Mouse (Mus musculus): ENCODE measurements around the gene Spo11. TPM values are rescaled to one million over a fixed set of nuclear protein-coding genes. Genes with fewer than 3 reads are reported as not detected.

The Spo11 gene
- polyA plus RNA-seq, 1 experiment, result not detected

- H3K27ac ChIP-seq (ENCODE audit: insufficient read depth, low read depth, low read length), result no peak overlapping the region
- TF ChIP-seq POLR2A (IDR thresholded peaks at IDR 0.05; ENCODE audit: insufficient read depth, low read depth, low read length) (no peak), CTCF (IDR thresholded peaks at IDR 0.05; ENCODE audit: insufficient read depth, low read depth, low read length) (no peak)
- H3K4me1 ChIP-seq (ENCODE audit: control insufficient read depth, insufficient read depth, low read length), result peaks cover 9% of the 10 kb centered on the region; the same call in 1 of the 2 replicates
- H3K4me3 ChIP-seq (ENCODE audit: insufficient read depth, low read depth, low read length), result no peak overlapping the region
- 86% methylated on average over 12 of the region's 12 CpGs for WGBS
Measured at GRCm38 (mm10) chr2:173030591-173031338, 53.3 kb downstream of the Spo11 start.

- no peaks in the 10 kb centered on the region for H3K4me1 ChIP-seq (ENCODE audit: control insufficient read depth, insufficient read depth, low read length)
- no peak overlapping the region for H3K4me3 ChIP-seq (ENCODE audit: insufficient read depth, low read depth, low read length)
- H3K27ac ChIP-seq (ENCODE audit: insufficient read depth, low read depth, low read length), result no peak overlapping the region
- TF ChIP-seq POLR2A (IDR thresholded peaks at IDR 0.05; ENCODE audit: insufficient read depth, low read depth, low read length), result no peak
- no peak for TF ChIP-seq CTCF (IDR thresholded peaks at IDR 0.05; ENCODE audit: insufficient read depth, low read depth, low read length)
- 98% methylated on average over 13 of the region's 13 CpGs for WGBS
Measured at GRCm38 (mm10) chr2:173033531-173033930, 56.0 kb downstream of the Spo11 start.

GRCm38 (mm10) chr2:173034998-173035397, 57.5 kb downstream of the Spo11 start:
- Histone ChIP-seq H3K4me3 (ENCODE audit: insufficient read depth, low read depth, low read length) (no peak overlapping the region), H3K27ac (ENCODE audit: insufficient read depth, low read depth, low read length) (no peak overlapping the region), H3K4me1 (ENCODE audit: control insufficient read depth, insufficient read depth, low read length) (no peaks in the 10 kb centered on the region)
- WGBS, result 80% methylated on average over 4 of the region's 4 CpGs
- no peak for TF ChIP-seq CTCF (IDR thresholded peaks at IDR 0.05; ENCODE audit: insufficient read depth, low read depth, low read length)

GRCm38 (mm10) chr2:173035653-173036052, 58.2 kb downstream of the Spo11 start:
- Histone ChIP-seq H3K4me1 (ENCODE audit: control insufficient read depth, insufficient read depth, low read length) (no peaks in the 10 kb centered on the region), H3K27ac (ENCODE audit: insufficient read depth, low read depth, low read length) (no peak overlapping the region), H3K4me3 (ENCODE audit: insufficient read depth, low read depth, low read length) (no peak overlapping the region)
- 98% methylated on average over 5 of the region's 5 CpGs for WGBS
- TF ChIP-seq POLR2A (IDR thresholded peaks at IDR 0.05; ENCODE audit: insufficient read depth, low read depth, low read length) (no peak), CTCF (IDR thresholded peaks at IDR 0.05; ENCODE audit: insufficient read depth, low read depth, low read length) (no peak)

GRCm38 (mm10) chr2:173036055-173036454, 58.6 kb downstream of the Spo11 start:
- Histone ChIP-seq H3K4me1 (ENCODE audit: control insufficient read depth, insufficient read depth, low read length) (no peaks in the 10 kb centered on the region), H3K4me3 (ENCODE audit: insufficient read depth, low read depth, low read length) (no peak overlapping the region), H3K27ac (ENCODE audit: insufficient read depth, low read depth, low read length) (no peak overlapping the region)
- TF ChIP-seq CTCF (IDR thresholded peaks at IDR 0.05; ENCODE audit: insufficient read depth, low read depth, low read length), result no peak
- TF ChIP-seq POLR2A (IDR thresholded peaks at IDR 0.05; ENCODE audit: insufficient read depth, low read depth, low read length), result no peak
- WGBS, result 94% methylated on average over 5 of the region's 5 CpGs

- TF ChIP-seq CTCF (IDR thresholded peaks at IDR 0.05; ENCODE audit: insufficient read depth, low read depth, low read length) (no peak), POLR2A (IDR thresholded peaks at IDR 0.05; ENCODE audit: insufficient read depth, low read depth, low read length) (no peak)
- Histone ChIP-seq H3K27ac (ENCODE audit: insufficient read depth, low read depth, low read length) (no peak overlapping the region), H3K4me1 (ENCODE audit: control insufficient read depth, insufficient read depth, low read length) (no peaks in the 10 kb centered on the region), H3K4me3 (ENCODE audit: insufficient read depth, low read depth, low read length) (no peak overlapping the region)
- 87% methylated on average over 4 of the region's 4 CpGs for WGBS
Measured at GRCm38 (mm10) chr2:173036611-173037010, 59.1 kb downstream of the Spo11 start.

GRCm38 (mm10) chr2:173037347-173037746, 59.8 kb downstream of the Spo11 start:
- H3K4me1 ChIP-seq (ENCODE audit: control insufficient read depth, insufficient read depth, low read length), result no peaks in the 10 kb centered on the region
- H3K4me3 ChIP-seq (ENCODE audit: insufficient read depth, low read depth, low read length), result no peak overlapping the region
- TF ChIP-seq POLR2A (IDR thresholded peaks at IDR 0.05; ENCODE audit: insufficient read depth, low read depth, low read length) (no peak), CTCF (IDR thresholded peaks at IDR 0.05; ENCODE audit: insufficient read depth, low read depth, low read length) (no peak)
- 88% methylated on average over 5 of the region's 5 CpGs for WGBS
- no peak overlapping the region for H3K27ac ChIP-seq (ENCODE audit: insufficient read depth, low read depth, low read length)

GRCm38 (mm10) chr2:173037827-173038607, 60.5 kb downstream of the Spo11 start:
- Histone ChIP-seq H3K27ac (ENCODE audit: insufficient read depth, low read depth, low read length) (no peak overlapping the region), H3K4me1 (ENCODE audit: control insufficient read depth, insufficient read depth, low read length) (no peaks in the 10 kb centered on the region), H3K4me3 (ENCODE audit: insufficient read depth, low read depth, low read length) (no peak overlapping the region)
- WGBS, result 65% methylated on average over 7 of the region's 7 CpGs
- no peak for TF ChIP-seq CTCF (IDR thresholded peaks at IDR 0.05; ENCODE audit: insufficient read depth, low read depth, low read length)
- no peak for TF ChIP-seq POLR2A (IDR thresholded peaks at IDR 0.05; ENCODE audit: insufficient read depth, low read depth, low read length)

- no peak for TF ChIP-seq CTCF (IDR thresholded peaks at IDR 0.05; ENCODE audit: insufficient read depth, low read depth, low read length)
- 95% methylated on average over 4 of the region's 4 CpGs for WGBS
- H3K27ac ChIP-seq (ENCODE audit: insufficient read depth, low read depth, low read length), result no peak overlapping the region
- no peak overlapping the region for H3K4me3 ChIP-seq (ENCODE audit: insufficient read depth, low read depth, low read length)
- no peaks in the 10 kb centered on the region for H3K4me1 ChIP-seq (ENCODE audit: control insufficient read depth, insufficient read depth, low read length)
Measured at GRCm38 (mm10) chr2:173039041-173039440, 61.5 kb downstream of the Spo11 start.
